7 mouse cellular contexts compared by ENCODE assay signal in the genomic region with DNA sequence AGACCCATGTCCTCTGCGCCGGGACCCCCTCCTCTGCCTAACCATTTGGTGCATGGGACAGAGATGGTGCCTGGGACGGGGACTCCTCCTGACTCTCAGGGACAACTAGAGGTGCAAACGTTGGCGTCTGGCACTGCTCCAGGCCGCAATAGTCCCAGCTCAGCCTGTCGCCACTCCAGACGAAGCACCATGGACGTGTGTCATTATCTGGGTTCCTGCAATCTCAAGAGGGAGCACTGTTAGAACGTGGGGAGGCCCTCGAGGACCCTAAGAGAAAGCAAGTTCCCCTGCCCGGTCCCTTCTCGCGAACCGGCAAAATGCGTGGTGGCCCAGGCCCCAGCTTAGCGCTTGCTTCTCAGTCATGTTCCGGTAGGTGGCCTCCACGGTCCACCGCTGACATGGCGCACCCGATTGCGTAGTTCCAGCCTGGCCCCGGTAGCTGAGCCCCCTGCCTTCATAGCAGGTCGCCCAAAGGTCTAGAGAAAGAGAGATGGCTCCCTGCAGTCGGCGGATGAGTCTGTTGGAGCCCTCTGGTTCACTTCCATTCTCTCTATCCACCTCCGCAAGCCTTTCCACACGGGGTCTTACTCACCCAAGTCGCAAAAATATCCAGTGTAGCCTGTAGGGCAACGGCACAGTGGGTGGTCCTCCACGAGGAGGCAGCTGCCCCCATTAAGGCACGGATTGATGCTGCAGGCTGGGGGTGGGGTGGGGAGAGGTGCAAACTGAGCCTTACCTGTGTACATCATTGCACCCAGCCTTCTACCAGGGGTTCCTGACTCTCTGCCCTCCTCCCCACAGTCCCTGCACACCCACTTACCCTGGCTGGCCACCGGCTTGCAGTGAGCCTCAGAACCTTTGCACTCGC. TPM values are rescaled to one million over a fixed set of nuclear protein-coding genes. Genes with fewer than 3 reads are reported as not detected.
DNase-seq lines count a peak whose midpoint lies in the region; TF ChIP-seq lines count a peak whose summit lies in the region.

No protein-coding gene starts in this region.

- no peak for TF ChIP-seq POLR2A in heart, adult 2 months (IDR thresholded peaks at IDR 0.05; ENCODE audit: insufficient read depth, low read depth, low read length)

- intact Hi-C loops in heart, adult 2 months (cut with DNase I), result no loop called here

- peak; percentile 83 for DNase-seq in adrenal gland, adult 2 months
- peak; percentile 77 for DNase-seq in embryo, embryonic 11 days
- DNase-seq in heart, adult 2 months, result peak; percentile 82 to 85
- DNase-seq in kidney, adult 11 months, result peak; percentile 50
- DNase-seq in limb, embryonic 10.5 days (ENCODE audit: low spot score), result peak; percentile 74
- peak; percentile 72 for DNase-seq in midbrain, embryonic 10.5 days (ENCODE audit: low spot score)
- DNase-seq in spleen, adult 12 weeks (ENCODE audit: low spot score), result peak; percentile 54

- peaks cover 3% of the 10 kb centered on the region for H3K4me1 ChIP-seq in heart, adult 2 months (ENCODE audit: control insufficient read depth, insufficient read depth, low read length)
- H3K4me1 ChIP-seq in limb, embryonic 10.5 days, result peaks cover 21% of the 10 kb centered on the region
- peaks cover 25% of the 10 kb centered on the region for H3K4me1 ChIP-seq in midbrain, embryonic 10.5 days

- WGBS in heart, adult 2 months, result 7% methylated on average over 35 of the region's 35 CpGs
- WGBS in limb, embryonic 10.5 days, result 9% methylated on average over 35 of the region's 35 CpGs
- 18% methylated on average over 35 of the region's 35 CpGs for WGBS in midbrain, embryonic 10.5 days

- H3K27ac ChIP-seq in heart, adult 2 months, result peak overlapping the region; percentile 26; the same call in 1 of the 2 replicates
- H3K27ac ChIP-seq in limb, embryonic 10.5 days, result no peak overlapping the region
- H3K27ac ChIP-seq in midbrain, embryonic 10.5 days (replicated peaks), result no peak overlapping the region; the same call in 1 of the 2 replicates

- peak overlapping the region; percentile 34 for H3K9ac ChIP-seq in heart, adult 2 months (ENCODE audit: low read depth, low read length)

- TF ChIP-seq EP300 in heart, adult 2 months (IDR thresholded peaks at IDR 0.05; ENCODE audit: insufficient read depth, low read depth, low read length), result peak; percentile 82; the same call in 1 of the 2 replicates

- H3K36me3 ChIP-seq in heart, adult 2 months (ENCODE audit: control insufficient read depth, insufficient read depth, low read length), result no peaks in the 10 kb centered on the region
- no peaks in the 10 kb centered on the region for H3K36me3 ChIP-seq in limb, embryonic 10.5 days
- H3K36me3 ChIP-seq in midbrain, embryonic 10.5 days, result no peaks in the 10 kb centered on the region

- no peaks in the 10 kb centered on the region for H3K9me3 ChIP-seq in limb, embryonic 10.5 days (replicated peaks)
- H3K9me3 ChIP-seq in midbrain, embryonic 10.5 days (replicated peaks), result no peaks in the 10 kb centered on the region

- H3K79me2 ChIP-seq in heart, adult 2 months (replicated peaks; ENCODE audit: control insufficient read depth, insufficient read depth, low read length), result no peaks in the 10 kb centered on the region

- H3K4me3 ChIP-seq in heart, adult 2 months, result peak overlapping the region; percentile 44
- peak overlapping the region; percentile 34 for H3K4me3 ChIP-seq in limb, embryonic 10.5 days
- H3K4me3 ChIP-seq in midbrain, embryonic 10.5 days, result peak overlapping the region; percentile 39

- peak; percentile 89 for TF ChIP-seq CTCF in heart, adult 2 months (IDR thresholded peaks at IDR 0.05)

- no peaks in the 10 kb centered on the region; the same call in 1 of the 2 replicates for H3K27me3 ChIP-seq in heart, adult 2 months (ENCODE audit: control insufficient read depth, insufficient read depth, low read length)
- H3K27me3 ChIP-seq in limb, embryonic 10.5 days (ENCODE audit: low read depth, poor library complexity, severe bottlenecking), result peaks cover 62% of the 10 kb centered on the region
- peaks cover 65% of the 10 kb centered on the region for H3K27me3 ChIP-seq in midbrain, embryonic 10.5 days (ENCODE audit: low read depth, poor library complexity, severe bottlenecking)

RNA-seq across cellular contexts. Expression of gene F12, which starts 5.4 kb away (rescaled TPM):
- 1 to 10 TPM in 1 of 2 experiments, not detected in 1; 1.5 TPM for total RNA-seq in adrenal gland, adult 2 months (2021)
- polyA plus RNA-seq in adrenal gland, adult 2 months (2012; rRNA removed), result 0.10 and 0.34 TPM in 2 replicates
- total RNA-seq in heart, adult 2 months (2021), result not detected
- polyA plus RNA-seq in heart, adult 2 months (2012; rRNA removed), result 0.23 TPM in 1 of 2 replicates, not detected in the other
- polyA plus RNA-seq in limb, embryonic 10.5 days (2016; fragmentation: Nextera tagmentation; extraction: Ambion mirVana), result 0.14 TPM in 1 of 2 replicates, not detected in the other
- 0.14 TPM in 1 of 2 replicates, not detected in the other for polyA plus RNA-seq in midbrain, embryonic 10.5 days (2016; fragmentation: Nextera tagmentation; extraction: Ambion mirVana)

RNA-seq across cellular contexts. Expression of gene Pfn3, which starts 6.1 kb away (rescaled TPM):
- not detected for total RNA-seq in adrenal gland, adult 2 months (2021)
- not detected in 2 replicates for polyA plus RNA-seq in adrenal gland, adult 2 months (2012; rRNA removed)
- not detected for total RNA-seq in heart, adult 2 months (2021)
- not detected in 2 replicates for polyA plus RNA-seq in heart, adult 2 months (2012; rRNA removed)
- polyA plus RNA-seq in limb, embryonic 10.5 days (2016; fragmentation: Nextera tagmentation; extraction: Ambion mirVana), result not detected in 2 replicates
- polyA plus RNA-seq in midbrain, embryonic 10.5 days (2016; fragmentation: Nextera tagmentation; extraction: Ambion mirVana), result not detected in 2 replicates

RNA-seq across cellular contexts. Expression of gene Slc34a1, which starts 23.2 kb away (rescaled TPM):
- total RNA-seq in adrenal gland, adult 2 months (2021), result 1 to 10 TPM in 1 of 2 experiments, not detected in 1; 1.3 TPM
- polyA plus RNA-seq in adrenal gland, adult 2 months (2012; rRNA removed), result 0.29 TPM in 1 of 2 replicates, not detected in the other
- not detected for total RNA-seq in heart, adult 2 months (2021)
- polyA plus RNA-seq in heart, adult 2 months (2012; rRNA removed), result 0.16 and 0.18 TPM in 2 replicates
- not detected in 2 replicates for polyA plus RNA-seq in limb, embryonic 10.5 days (2016; fragmentation: Nextera tagmentation; extraction: Ambion mirVana)
- not detected in 2 replicates for polyA plus RNA-seq in midbrain, embryonic 10.5 days (2016; fragmentation: Nextera tagmentation; extraction: Ambion mirVana)

RNA-seq across cellular contexts. Expression of gene Grk6, which starts 23.7 kb away (rescaled TPM):
- total RNA-seq in adrenal gland, adult 2 months (2021), result 10 to 100 TPM; 28.4 to 36.5 TPM
- 48.5 and 70.5 TPM in 2 replicates for polyA plus RNA-seq in adrenal gland, adult 2 months (2012; rRNA removed)
- 10 to 100 TPM; 17.1 to 19.5 TPM for total RNA-seq in heart, adult 2 months (2021)
- 22.5 and 29.0 TPM in 2 replicates for polyA plus RNA-seq in heart, adult 2 months (2012; rRNA removed)
- polyA plus RNA-seq in limb, embryonic 10.5 days (2016; fragmentation: Nextera tagmentation; extraction: Ambion mirVana), result 63.6 and 71.1 TPM in 2 replicates
- 41.8 and 51.4 TPM in 2 replicates for polyA plus RNA-seq in midbrain, embryonic 10.5 days (2016; fragmentation: Nextera tagmentation; extraction: Ambion mirVana)

RNA-seq across cellular contexts. Expression of gene Prr7, which starts 42.9 kb away (rescaled TPM):
- 1 to 10 TPM; 1.5 to 4.1 TPM for total RNA-seq in adrenal gland, adult 2 months (2021)
- 59.0 and 66.3 TPM in 2 replicates for polyA plus RNA-seq in adrenal gland, adult 2 months (2012; rRNA removed)
- under 1 TPM; 0.86 to 0.94 TPM for total RNA-seq in heart, adult 2 months (2021)
- polyA plus RNA-seq in heart, adult 2 months (2012; rRNA removed), result 0.53 and 1.1 TPM in 2 replicates
- 0.34 and 0.35 TPM in 2 replicates for polyA plus RNA-seq in limb, embryonic 10.5 days (2016; fragmentation: Nextera tagmentation; extraction: Ambion mirVana)
- 0.69 and 0.87 TPM in 2 replicates for polyA plus RNA-seq in midbrain, embryonic 10.5 days (2016; fragmentation: Nextera tagmentation; extraction: Ambion mirVana)
